Mouse (Mus musculus) right cerebral cortex, adult 18-20 months (tissue): ENCODE results near the gene Arhgap29.

Source experiments
- DNase-seq: peaks from one replicate; pipeline ENCODE4 v3.0.0; 2022; ENCODE audit warnings: mixed read lengths

The Arhgap29 gene

GRCm38 (mm10) chr3:122018421-122018820 lies 66.1 kb downstream of the Arhgap29 start:
- DNase-seq, result no peak

GRCm38 (mm10) chr3:122019159-122019558 lies 66.8 kb downstream of the Arhgap29 start:
- no peak for DNase-seq

GRCm38 (mm10) chr3:122021029-122021652 lies 68.8 kb downstream of the Arhgap29 start:
- no peak for DNase-seq

DNA sequence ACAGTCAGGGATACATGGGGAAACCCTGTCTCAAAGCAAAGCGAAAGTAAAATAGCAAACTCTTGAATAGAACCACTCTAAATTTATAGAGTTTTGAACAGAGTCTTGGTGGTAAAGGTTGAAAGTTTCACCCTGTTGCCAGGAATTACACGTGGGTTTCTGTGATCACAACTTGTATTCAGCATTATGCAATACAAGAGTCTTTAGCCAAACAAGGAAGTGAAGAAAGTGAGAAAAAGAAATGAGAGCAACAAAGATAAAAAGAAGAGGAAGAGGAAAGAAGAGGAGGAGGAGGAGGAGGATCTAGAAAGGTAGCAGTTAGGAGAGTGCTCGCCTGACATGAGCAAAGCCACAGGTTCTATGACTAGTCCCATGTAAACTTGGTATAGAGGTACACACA lies 70.0 kb downstream of the Arhgap29 start:
- no peak for DNase-seq

GRCm38 (mm10) chr3:122026676-122027075 lies 74.3 kb downstream of the Arhgap29 start:
- DNase-seq, result no peak

- no peak for DNase-seq
Observed at GRCm38 (mm10) chr3:122027776-122028175, 75.4 kb downstream of the Arhgap29 start.

GRCm38 (mm10) chr3:122033248-122033837 lies 81.0 kb downstream of the Arhgap29 start:
- DNase-seq, result no peak

- DNase-seq, result no peak
Observed at GRCm38 (mm10) chr3:122034240-122034639, 81.9 kb downstream of the Arhgap29 start.

GRCm38 (mm10) chr3:122035092-122035491 lies 82.8 kb downstream of the Arhgap29 start:
- no peak for DNase-seq

- no peak for DNase-seq
Observed at GRCm38 (mm10) chr3:122040522-122040921, 88.2 kb downstream of the Arhgap29 start.

DNA sequence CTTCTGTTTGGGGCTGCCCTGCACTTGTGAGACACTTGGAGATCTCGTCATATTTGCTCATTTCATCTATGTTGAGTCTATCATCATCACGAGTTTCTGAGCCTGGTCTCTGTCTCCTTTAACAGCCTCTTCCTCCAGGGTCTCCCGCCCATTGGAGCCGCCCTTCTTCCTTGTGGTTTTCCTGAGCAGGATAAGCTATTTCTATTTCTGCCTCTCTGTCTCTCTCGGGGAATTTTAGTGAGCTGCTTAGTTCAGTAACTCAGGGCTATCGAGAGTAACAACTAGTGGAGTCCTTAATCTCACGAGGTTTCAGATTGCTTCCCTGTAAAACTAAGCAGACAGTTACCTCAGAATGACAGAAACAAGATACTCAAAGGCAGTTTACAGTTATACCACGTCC lies 90.8 kb downstream of the Arhgap29 start:
- no peak for DNase-seq

- DNase-seq, result no peak
Observed at GRCm38 (mm10) chr3:122043799-122044547, 91.6 kb downstream of the Arhgap29 start, which contains the start of gene Abca4. Gene Abca4, plus strand, starts transcription at chr3:122044443.

- DNase-seq, result no peak
Observed at GRCm38 (mm10) chr3:122046187-122046620, 93.9 kb downstream of the Arhgap29 start.

DNA sequence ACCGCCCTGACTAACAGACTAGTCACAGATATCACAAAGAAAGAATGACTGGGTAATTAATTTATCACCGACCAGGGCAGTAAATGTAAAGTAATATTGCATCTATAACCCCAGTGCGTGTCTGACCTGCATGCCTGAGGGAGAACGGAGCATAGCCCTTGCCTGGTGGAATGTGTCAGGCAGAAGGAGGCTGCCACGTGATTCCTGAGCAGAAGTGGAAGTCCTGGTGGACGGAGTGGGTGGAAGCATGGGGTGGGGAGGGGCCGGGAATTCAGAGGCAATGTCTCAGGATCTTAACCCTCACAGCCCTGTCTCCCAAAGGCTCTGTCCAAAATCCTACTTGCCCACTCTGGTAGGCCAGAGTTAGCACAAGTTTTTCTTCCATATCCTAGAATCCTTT lies 95.1 kb downstream of the Arhgap29 start:
- no peak for DNase-seq

- peak; percentile 69 for DNase-seq
Observed at GRCm38 (mm10) chr3:122047921-122048861, 95.8 kb downstream of the Arhgap29 start.

DNA sequence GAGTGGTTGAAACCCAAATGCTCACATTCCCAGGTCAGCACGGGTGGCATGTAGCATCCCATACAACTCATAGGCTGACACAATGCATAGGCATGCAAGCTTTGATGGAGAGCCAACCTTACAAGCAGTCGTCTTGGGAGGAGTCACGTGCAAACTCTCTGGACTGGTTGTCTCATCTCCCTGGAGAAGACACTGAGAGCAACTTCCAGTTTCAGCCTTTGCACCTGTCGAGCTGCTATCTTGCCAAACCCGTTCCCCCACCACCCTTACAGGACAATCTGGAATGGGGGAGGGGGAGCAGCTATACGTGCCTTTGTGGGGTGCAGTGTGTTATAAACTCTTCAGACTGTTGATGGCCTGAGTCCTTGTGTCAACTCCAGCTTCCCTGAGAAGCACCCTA lies 96.8 kb downstream of the Arhgap29 start:
- DNase-seq, result no peak

DNA sequence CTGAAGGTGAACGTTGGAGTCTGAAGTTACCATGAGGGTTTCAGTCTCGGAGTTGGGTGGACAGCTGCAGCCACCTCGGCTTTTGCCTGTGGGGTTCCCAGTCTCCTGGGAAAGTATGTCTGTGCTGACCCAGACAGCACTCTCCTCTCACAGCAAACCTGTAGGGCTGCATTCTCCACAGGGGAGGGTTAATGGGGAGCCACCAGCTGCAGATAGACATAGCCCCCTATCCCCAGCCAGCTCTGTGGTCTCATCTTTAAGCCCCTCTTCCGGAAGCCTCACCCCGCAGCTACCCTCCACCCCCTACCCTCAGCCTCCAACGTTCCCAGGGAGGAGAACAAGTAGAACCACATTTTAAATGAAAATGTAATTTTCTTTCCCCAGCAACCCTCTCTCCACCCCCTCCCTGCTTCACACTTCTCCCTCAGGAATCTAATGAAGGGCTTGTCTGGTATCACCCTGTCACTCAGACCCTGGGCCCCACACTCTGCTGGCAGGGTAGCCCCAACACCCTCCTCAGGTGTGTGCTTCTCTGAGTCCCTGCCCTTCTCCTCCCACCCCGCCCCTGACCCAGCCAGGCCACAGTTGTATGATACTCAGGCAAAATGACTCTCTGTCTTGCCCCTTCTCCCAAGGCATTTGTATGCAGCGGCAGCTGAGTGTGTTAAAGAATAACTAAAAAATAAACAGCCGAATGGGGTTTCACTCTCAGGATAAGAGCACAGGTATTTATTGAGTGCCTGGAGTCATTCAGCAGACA lies 106.3 kb downstream of the Arhgap29 start:
- no peak for DNase-seq

GRCm38 (mm10) chr3:122062586-122062985 lies 110.2 kb downstream of the Arhgap29 start:
- no peak for DNase-seq

DNA sequence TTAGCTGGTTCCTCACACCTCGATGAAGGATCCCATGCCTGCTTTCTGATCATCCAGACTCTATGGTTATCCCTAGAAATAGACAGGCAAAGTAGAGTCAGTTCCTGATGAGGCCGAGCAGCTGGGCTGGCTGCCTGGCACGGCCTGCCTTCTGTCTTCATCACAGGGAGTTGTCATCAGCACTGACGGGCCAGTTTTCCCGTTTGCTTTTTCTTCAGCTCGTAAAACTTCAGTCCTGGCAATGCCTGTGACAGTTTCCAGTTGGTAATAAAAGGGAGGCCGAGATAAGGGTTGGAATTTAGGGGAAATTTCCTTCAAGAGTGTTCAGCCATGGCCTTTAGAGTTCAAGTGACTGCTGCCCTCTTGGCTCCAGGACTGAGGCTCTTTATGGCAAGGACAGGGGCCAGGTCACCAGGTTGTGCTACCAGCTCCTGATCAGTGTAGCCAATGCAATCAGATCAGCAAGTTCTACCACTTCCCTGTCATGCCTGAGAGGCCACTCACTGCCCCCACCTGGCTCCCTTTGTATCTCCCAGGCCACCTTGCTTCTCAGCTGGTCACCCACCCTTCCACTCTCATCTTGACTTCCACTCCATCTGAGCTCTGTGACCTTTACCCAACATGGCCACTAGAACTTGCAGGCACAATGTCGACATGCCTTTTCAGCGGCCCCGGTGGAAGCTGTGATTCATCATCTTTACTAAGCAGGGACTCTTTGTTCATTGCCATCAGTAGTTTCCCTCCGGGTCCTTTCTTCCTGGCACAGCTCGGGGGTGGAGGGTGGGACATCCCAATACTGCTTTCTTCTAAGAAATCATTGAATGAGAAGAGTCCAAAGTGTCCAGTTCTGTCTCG lies 112.4 kb downstream of the Arhgap29 start:
- DNase-seq, result no peak
